Mouse (Mus musculus): ENCODE measurements at regions not wholly inside any gene's neighbourhood (a gene's known extent, or its start where the extent isn't known, plus 50 kb on each side); places are given as distances from the start of the nearest gene placed in this dataset.

GRCm38 (mm10) chr6:51284881-51285280, 147.6 kb upstream of the Nfe2l3 start:
- DNase-seq, result no peak
- intact Hi-C loops (cut with DNase I), result no loop called here

GRCm38 (mm10) chr6:51286836-51287235, 145.6 kb upstream of the Nfe2l3 start:
- DNase-seq, result no peak
- intact Hi-C loops (cut with DNase I), result no loop called here

GRCm38 (mm10) chr6:51287383-51287782, 145.1 kb upstream of the Nfe2l3 start:
- intact Hi-C loops (cut with DNase I), result no loop called here
- DNase-seq, result no peak

GRCm38 (mm10) chr6:51287807-51288206, 144.7 kb upstream of the Nfe2l3 start:
- no peak for DNase-seq
- intact Hi-C loops (cut with DNase I), result no loop called here

- DNase-seq, result no peak
- intact Hi-C loops (cut with DNase I), result no loop called here
Measured at GRCm38 (mm10) chr6:51288306-51289066, 144.0 kb upstream of the Nfe2l3 start.

GRCm38 (mm10) chr6:51289067-51289725, 143.3 kb upstream of the Nfe2l3 start:
- intact Hi-C loops (cut with DNase I), result no loop called here
- DNase-seq, result no peak

- intact Hi-C loops (cut with DNase I), result no loop called here
Measured at GRCm38 (mm10) chr6:51300694-51301417, 131.6 kb upstream of the Nfe2l3 start.

GRCm38 (mm10) chr6:51301831-51302230, 130.6 kb upstream of the Nfe2l3 start:
- DNase-seq, result no peak
- intact Hi-C loops (cut with DNase I), result no loop called here

More at GRCm38 (mm10) chr6:51300694-51301417, 131.6 kb upstream of the Nfe2l3 start:
- no peak for DNase-seq

GRCm38 (mm10) chr6:51302240-51302639, 130.2 kb upstream of the Nfe2l3 start:
- intact Hi-C loops (cut with DNase I), result no loop called here

GRCm38 (mm10) chr6:51318341-51318740, 114.1 kb upstream of the Nfe2l3 start:
- intact Hi-C loops (cut with DNase I), result no loop called here
- no peak for DNase-seq

More at GRCm38 (mm10) chr6:51302240-51302639, 130.2 kb upstream of the Nfe2l3 start:
- no peak for DNase-seq

GRCm38 (mm10) chr6:51320019-51320418, 112.5 kb upstream of the Nfe2l3 start:
- intact Hi-C loops (cut with DNase I), result no loop called here
- no peak for DNase-seq

GRCm38 (mm10) chr6:51320676-51321419, 111.6 kb upstream of the Nfe2l3 start:
- intact Hi-C loops (cut with DNase I), result no loop called here
- no peak for DNase-seq

GRCm38 (mm10) chr6:51326103-51326829, 106.2 kb upstream of the Nfe2l3 start:
- no peak for DNase-seq
- intact Hi-C loops (cut with DNase I), result no loop called here

- intact Hi-C loops (cut with DNase I), result no loop called here
- peak in 1 of 2 experiments; percentile 15 for DNase-seq
Measured at GRCm38 (mm10) chr6:51329070-51329995, 103.1 kb upstream of the Nfe2l3 start.

GRCm38 (mm10) chr6:51330069-51330706, 102.3 kb upstream of the Nfe2l3 start:
- DNase-seq, result no peak
- intact Hi-C loops (cut with DNase I), result loop anchor here (5.0 kb wide), 1 partner anchor 58 kb away; no protein-coding TSS in a partner anchor

- intact Hi-C loops (cut with DNase I), result loop anchor here (5.0 kb wide), 1 partner anchor 61 kb away; no protein-coding TSS in a partner anchor
- peak in 1 of 2 experiments; percentile 31 for DNase-seq
Measured at GRCm38 (mm10) chr6:51332841-51333240, 99.6 kb upstream of the Nfe2l3 start.

- intact Hi-C loops (cut with DNase I), result loop anchor here (5.0 kb wide), 1 partner anchor 62 kb away; no protein-coding TSS in a partner anchor
- peak; percentile 35 to 65 for DNase-seq
Measured at GRCm38 (mm10) chr6:51333722-51334360, 98.6 kb upstream of the Nfe2l3 start.

- intact Hi-C loops (cut with DNase I), result no loop called here
- DNase-seq, result peak in 1 of 2 experiments; percentile 6
Measured at GRCm38 (mm10) chr6:51335314-51335713, 97.2 kb upstream of the Nfe2l3 start.

All from heart, postnatal 14 days (tissue).